Mouse (Mus musculus) olfactory bulb, adult 2 months (tissue): ENCODE results near the gene Fam13a.

Experiments
- CTCF ChIP-seq: fragments of 200-500 bp; IDR thresholded peaks from 2 replicates; pipeline ENCODE4 v1.5.1; 2012; ENCODE audit warnings: low read depth, mild to moderate bottlenecking, low read length, moderate library complexity; ENCODE audit not compliant: insufficient read depth
- POLR2A ChIP-seq: fragments of 200-500 bp; IDR thresholded peaks from 2 replicates; pipeline ENCODE4 v1.6.1; 2012; ENCODE audit warnings: mild to moderate bottlenecking, low read depth, low read length, moderate library complexity; ENCODE audit not compliant: insufficient read depth

DNA sequence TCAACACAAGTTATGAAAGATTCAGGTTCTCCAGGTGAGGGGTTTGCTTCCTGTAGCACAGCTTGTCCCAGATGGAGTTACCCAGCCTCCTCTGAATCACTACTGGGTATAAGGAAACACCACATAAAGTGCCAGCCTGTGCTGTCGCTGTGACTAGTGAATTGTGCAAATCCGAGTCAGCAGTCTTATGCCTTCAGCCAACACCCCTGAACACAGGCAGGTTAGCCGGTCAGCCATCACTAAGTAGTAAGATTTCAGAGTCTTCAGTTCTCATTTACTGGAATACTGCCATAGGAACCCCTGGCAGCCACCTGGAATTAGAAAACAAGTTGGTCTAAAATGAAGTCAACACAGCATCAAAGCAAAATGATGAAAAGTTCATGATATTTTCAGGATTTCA lies 47.3 kb upstream of the Fam13a start:
- TF ChIP-seq CTCF (no peak), POLR2A (no peak)
